Mouse (Mus musculus): Measurements from ENCODE around the gene Ecm2.

Gene Ecm2

GRCm38 (mm10) chr13:49507176-49507575 lies 2.6 kb downstream of the Ecm2 start:
- no peak for DNase-seq (ENCODE audit: low spot score)

DNA sequence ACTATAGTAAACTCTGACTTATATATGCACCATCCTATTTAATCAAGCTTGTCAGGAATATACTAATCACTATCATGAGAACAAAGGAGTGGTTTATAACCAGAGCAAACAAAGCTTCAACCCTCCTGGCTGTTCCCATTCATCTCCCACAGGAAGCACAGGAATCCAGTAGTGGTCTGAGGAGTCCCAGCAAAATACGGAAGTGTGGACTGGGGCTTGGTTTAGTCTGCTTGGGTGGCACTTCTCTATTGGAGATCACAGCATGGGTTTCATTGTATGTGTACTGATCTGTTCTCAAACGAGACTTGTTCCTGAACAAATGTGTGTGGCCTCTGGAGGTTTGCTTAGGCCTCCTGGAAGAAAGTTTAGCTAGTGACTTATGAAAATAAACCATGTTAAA lies 14.2 kb downstream of the Ecm2 start:
- DNase-seq (ENCODE audit: low spot score) = peak; percentile 10

- no peak for DNase-seq (ENCODE audit: low spot score)
These were observed 21.6 kb downstream of the Ecm2 start for GRCm38 (mm10) chr13:49526235-49526634.

- DNase-seq (ENCODE audit: low spot score) = no peak
These were observed 26.0 kb downstream of the Ecm2 start for GRCm38 (mm10) chr13:49530636-49531035.

GRCm38 (mm10) chr13:49536946-49537345 lies 32.3 kb downstream of the Ecm2 start:
- DNase-seq (ENCODE audit: low spot score) = no peak

- DNase-seq (ENCODE audit: low spot score) = no peak
These were observed 34.1 kb downstream of the Ecm2 start for GRCm38 (mm10) chr13:49538693-49539092.

DNA sequence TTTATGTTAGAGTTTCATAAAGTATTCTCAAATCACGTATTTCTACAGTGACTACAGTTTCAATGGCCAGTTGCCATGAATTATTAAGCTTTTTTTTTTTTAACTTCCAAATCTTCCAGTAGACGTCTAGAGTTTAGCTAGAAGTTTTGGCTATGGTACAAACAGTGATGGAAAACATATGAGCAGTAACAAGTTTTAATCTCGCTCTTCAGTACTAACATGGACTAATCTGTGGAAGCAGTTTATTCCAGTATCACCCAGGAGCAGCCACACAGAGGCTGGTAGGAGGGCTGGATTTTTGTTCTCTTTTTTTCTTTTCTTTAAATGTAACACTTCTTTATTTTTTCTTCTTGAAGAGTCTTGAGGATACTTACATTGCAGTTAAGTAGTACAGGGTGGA lies 39.7 kb downstream of the Ecm2 start, which contains the start of gene Aspn:
Gene Aspn (plus strand): TSS at position 165 of the 400 bp plus-strand sequence.
- DNase-seq (ENCODE audit: low spot score) = no peak

- no peak for DNase-seq (ENCODE audit: low spot score)
These were observed 41.0 kb downstream of the Ecm2 start for GRCm38 (mm10) chr13:49545646-49546045.

DNA sequence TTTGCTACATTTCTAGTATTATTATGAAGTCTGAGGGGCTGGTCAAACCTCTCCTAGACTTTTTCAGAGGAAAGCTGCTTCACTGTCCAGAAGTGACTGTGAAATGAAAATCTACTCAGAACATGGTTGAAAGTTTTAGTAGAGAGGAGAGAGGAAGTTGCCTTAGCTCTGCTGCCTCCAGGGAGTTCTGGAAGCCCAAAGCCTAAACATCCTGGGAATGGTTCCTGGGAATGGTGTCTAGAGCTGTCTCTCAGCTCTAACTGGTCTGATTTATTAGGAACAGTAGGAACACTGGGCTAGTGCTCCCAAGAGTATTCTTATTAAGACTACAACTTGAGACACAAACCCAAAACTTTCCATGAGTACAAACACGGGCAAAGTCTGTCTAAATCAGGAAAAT lies 41.9 kb downstream of the Ecm2 start:
- no peak for DNase-seq (ENCODE audit: low spot score)

DNA sequence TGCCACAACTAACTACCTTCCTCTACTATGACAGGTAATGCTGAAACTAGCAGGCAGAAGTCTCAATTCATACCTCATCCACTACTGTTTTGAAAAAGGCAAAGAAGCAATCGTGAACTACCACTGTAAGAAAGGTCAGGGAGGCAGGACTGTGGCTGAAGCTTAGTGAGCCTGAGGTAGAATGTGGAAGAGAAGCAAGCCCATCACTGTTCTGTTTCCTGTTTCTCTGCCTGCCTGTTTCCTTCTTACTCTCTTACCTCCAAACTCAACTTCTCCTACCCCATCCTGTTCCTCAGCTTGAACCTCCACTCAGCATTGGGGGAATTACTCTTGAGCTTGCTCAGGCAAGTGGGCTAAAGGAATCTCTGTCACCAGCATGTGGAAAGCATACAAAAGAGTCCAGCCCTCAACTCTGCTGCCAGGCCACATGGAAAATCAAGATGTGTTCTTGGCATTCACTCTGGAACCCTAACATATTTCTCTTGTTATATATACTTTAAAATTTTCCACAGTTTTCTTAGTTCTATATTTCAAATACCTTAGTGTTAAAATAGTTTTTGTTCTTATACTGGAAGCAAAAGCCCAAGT lies 43.0 kb downstream of the Ecm2 start:
- DNase-seq (ENCODE audit: low spot score) = no peak

- DNase-seq (ENCODE audit: low spot score) = no peak
These were observed 45.0 kb downstream of the Ecm2 start for GRCm38 (mm10) chr13:49549616-49550015.

- no peak for DNase-seq (ENCODE audit: low spot score)
These were observed 49.9 kb downstream of the Ecm2 start for GRCm38 (mm10) chr13:49554519-49554918.

DNA sequence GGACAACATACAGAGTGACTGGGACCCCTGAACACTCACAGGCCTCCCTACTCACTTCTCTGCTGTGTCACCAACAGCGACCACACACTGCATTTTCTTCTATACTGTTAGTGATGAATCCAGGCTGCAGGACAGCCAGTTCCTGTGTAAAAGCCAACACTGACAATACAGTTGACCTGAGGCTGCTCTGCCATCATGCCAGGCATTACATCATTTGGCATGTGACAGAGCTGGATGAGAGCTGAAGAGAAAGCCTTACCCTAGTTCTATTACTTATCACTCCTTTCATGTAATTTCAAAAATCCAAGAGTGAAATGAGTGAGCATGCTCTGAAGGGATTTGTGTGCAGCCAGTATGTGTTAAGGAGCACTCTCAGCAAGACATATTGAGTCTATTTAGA lies 51.6 kb downstream of the Ecm2 start:
- DNase-seq (ENCODE audit: low spot score) = no peak

- no peak for DNase-seq (ENCODE audit: low spot score)
These were observed 52.3 kb downstream of the Ecm2 start for GRCm38 (mm10) chr13:49556924-49557323.

DNA sequence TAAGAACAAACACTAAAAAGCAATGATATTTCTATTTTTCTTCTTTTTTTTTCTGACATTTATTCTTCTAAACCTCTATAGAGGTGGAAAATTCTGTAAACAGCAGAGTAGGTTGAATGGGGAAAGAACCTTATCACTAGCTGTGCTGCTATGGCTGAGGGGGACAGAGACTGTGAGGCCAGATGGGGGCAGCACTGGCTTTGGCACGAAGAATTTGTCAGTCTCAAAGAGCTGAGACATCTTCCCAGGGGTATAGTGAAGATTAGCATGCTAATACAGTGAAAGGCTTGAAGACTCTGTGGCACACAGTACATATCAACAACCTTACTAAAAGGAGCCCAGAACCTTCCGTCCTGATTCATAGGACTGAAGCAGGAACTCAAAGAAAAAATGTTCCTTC lies 54.6 kb downstream of the Ecm2 start:
- DNase-seq (ENCODE audit: low spot score) = peak; percentile 36

DNA sequence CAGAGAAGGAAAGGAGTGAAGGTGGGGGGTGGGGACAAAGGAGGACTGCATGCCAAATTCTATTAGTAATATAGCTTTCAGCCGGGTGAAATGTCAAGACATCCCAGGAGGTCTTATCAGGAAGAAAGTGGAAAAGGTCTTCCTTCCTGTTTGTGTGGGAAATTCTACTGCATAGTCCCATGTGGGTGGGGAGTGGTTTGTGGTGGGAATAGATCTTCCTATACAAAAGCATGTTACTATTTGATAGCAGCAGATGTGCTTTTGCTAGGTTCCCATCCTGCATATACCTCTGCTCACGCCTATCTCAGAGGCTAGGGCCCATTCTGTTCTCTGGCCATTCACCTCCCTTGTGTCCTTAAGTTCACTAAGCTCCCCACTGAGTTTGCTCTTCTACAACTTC lies 56.3 kb downstream of the Ecm2 start:
- DNase-seq (ENCODE audit: low spot score) = no peak

DNA sequence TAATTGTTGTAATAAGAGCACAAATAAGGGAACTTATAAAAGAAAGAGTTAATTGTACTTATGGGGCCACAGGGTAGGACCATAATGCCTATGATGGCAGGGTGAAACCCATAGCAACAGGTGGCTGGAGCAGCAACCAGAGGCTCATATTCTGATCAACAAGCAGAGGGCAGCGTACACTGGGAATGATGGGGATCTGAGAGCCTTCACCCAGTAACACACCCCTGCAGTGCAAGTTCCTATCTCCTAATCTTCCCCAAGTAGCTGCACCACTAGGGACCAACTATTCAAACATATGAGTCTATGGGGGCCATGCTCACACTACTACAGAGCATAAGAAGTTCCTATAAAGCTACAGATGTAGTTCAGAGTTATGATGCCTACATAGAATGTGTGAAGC lies 59.7 kb downstream of the Ecm2 start:
- DNase-seq (ENCODE audit: low spot score) = no peak

DNA sequence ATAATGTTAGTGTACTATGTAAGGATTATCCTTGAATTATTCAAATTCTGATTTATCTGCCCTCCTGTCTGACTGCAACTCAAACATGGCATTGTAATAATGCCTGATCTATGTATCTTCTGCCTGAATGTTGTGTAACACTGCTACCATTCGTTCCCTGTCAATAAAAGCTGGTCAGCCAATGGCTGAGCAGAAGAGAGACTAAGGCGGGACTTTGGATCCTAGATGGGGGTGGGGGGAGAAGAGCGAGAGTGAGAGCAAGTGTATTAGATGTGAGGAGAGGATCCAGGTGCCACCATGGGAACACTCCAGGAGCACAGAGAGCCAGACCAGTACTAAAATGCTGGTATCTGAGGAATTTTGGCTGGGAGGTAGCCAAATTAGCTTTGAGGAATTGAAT lies 65.8 kb downstream of the Ecm2 start:
- no peak for DNase-seq (ENCODE audit: low spot score)

DNA sequence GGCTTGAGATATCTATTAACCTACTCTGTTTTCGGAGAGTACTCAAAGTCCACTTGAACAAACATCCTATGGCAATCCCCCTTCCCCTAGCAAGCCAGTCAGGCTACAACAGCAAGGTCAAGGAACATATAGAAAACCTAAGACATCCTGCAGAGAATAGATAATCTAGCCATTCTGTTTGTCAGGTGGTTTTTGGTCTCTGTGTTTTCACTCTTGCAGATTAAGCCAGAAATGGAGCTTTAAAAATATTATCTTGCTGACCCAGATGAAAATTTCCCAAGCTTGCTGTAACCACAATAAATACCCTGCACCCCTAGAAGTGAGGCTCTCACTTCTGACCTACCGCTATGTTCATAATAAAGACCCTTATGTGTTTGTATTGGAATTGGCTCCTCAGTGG lies 66.8 kb downstream of the Ecm2 start:
- DNase-seq (ENCODE audit: low spot score) = no peak

- DNase-seq (ENCODE audit: low spot score) = peak; percentile 29
These were observed 77.2 kb downstream of the Ecm2 start, which contains the start of gene Omd for GRCm38 (mm10) chr13:49581541-49582530. Gene Omd, plus strand, starts transcription at chr13:49582462.

Data from embryo, embryonic 10 days (tissue).